Mouse (Mus musculus): Measurements from ENCODE around the gene Synj2. TPM values are rescaled to one million over a fixed set of nuclear protein-coding genes. Genes with fewer than 3 reads are reported as not detected.

Synj2 gene
- polyA plus RNA-seq, 1 experiment from 2014 or later = 0.81 TPM

GRCm38 (mm10) chr17:5937441-5937840 is 3.6 kb upstream of the Synj2 start:
- WGBS = 80% methylated on average over 2 of the region's 2 CpGs
- Histone ChIP-seq H3K27ac (replicated peaks) (no peak overlapping the region), H3K9me3 (no peaks in the 10 kb centered on the region), H3K27me3 (peaks cover 18% of the 10 kb centered on the region), H3K9ac (replicated peaks) (no peak overlapping the region), H3K36me3 (no peaks in the 10 kb centered on the region), H3K4me1 (peaks cover 20% of the 10 kb centered on the region), H3K4me3 (no peak overlapping the region), H3K4me2 (replicated peaks) (no peak overlapping the region)
- ATAC-seq (replicated peaks) = no peak

GRCm38 (mm10) chr17:5939871-5940270 is 1.2 kb upstream of the Synj2 start:
- no peaks in the 10 kb centered on the region for H3K9me3 ChIP-seq
- ATAC-seq (replicated peaks) = no peak
- no peak overlapping the region for H3K4me3 ChIP-seq
- H3K27me3 ChIP-seq = peaks cover 23% of the 10 kb centered on the region
- H3K9ac ChIP-seq (replicated peaks) = no peak overlapping the region
- H3K4me2 ChIP-seq (replicated peaks) = no peak overlapping the region
- no peak overlapping the region for H3K27ac ChIP-seq (replicated peaks)
- H3K4me1 ChIP-seq = peaks cover 14% of the 10 kb centered on the region
- no peaks in the 10 kb centered on the region for H3K36me3 ChIP-seq
- WGBS = 58% methylated on average over 12 of the region's 12 CpGs

- Histone ChIP-seq H3K4me1 (peaks cover 11% of the 10 kb centered on the region), H3K36me3 (no peaks in the 10 kb centered on the region), H3K27ac (replicated peaks) (no peak overlapping the region), H3K4me3 (peak overlapping the region; percentile 47), H3K27me3 (peaks cover 23% of the 10 kb centered on the region), H3K9me3 (no peaks in the 10 kb centered on the region), H3K4me2 (replicated peaks) (peak overlapping the region; percentile 79), H3K9ac (replicated peaks) (peak overlapping the region; percentile 36; the same call in 1 of the 2 replicates)
- under 1% methylated on average over 26 of the region's 38 CpGs for WGBS
- ATAC-seq (replicated peaks) = peak; percentile 74
Observed at GRCm38 (mm10) chr17:5940792-5941191, 288 bp upstream of the Synj2 start.

- Histone ChIP-seq H3K4me2 (replicated peaks) (no peak overlapping the region), H3K9me3 (no peaks in the 10 kb centered on the region), H3K36me3 (no peaks in the 10 kb centered on the region), H3K4me1 (peaks cover 11% of the 10 kb centered on the region), H3K27ac (replicated peaks) (no peak overlapping the region), H3K27me3 (peaks cover 23% of the 10 kb centered on the region), H3K9ac (replicated peaks) (no peak overlapping the region), H3K4me3 (no peak overlapping the region)
- ATAC-seq (replicated peaks) = no peak
- WGBS = 87% methylated on average over 3 of the region's 3 CpGs
Observed at GRCm38 (mm10) chr17:5942156-5942555, 1.1 kb downstream of the Synj2 start.

- H3K4me3 ChIP-seq = no peak overlapping the region
- WGBS = 80% methylated on average over 1 of the region's 1 CpGs
Observed at GRCm38 (mm10) chr17:5943053-5943452, 2.0 kb downstream of the Synj2 start.

GRCm38 (mm10) chr17:5947039-5947438 is 6.0 kb downstream of the Synj2 start:
- Histone ChIP-seq H3K27ac (replicated peaks) (no peak overlapping the region), H3K9ac (replicated peaks) (no peak overlapping the region), H3K4me3 (no peak overlapping the region), H3K27me3 (peaks cover 9% of the 10 kb centered on the region; the same call in 1 of the 2 replicates), H3K4me1 (no peaks in the 10 kb centered on the region), H3K9me3 (no peaks in the 10 kb centered on the region), H3K4me2 (replicated peaks) (no peak overlapping the region), H3K36me3 (no peaks in the 10 kb centered on the region)
- 80% methylated on average over 3 of the region's 3 CpGs for WGBS
- ATAC-seq (replicated peaks) = no peak

More at GRCm38 (mm10) chr17:5943053-5943452, 2.0 kb downstream of the Synj2 start:
- no peaks in the 10 kb centered on the region for H3K36me3 ChIP-seq
- H3K4me1 ChIP-seq = peaks cover 11% of the 10 kb centered on the region
- ATAC-seq (replicated peaks) = no peak
- no peak overlapping the region for H3K27ac ChIP-seq (replicated peaks)
- H3K27me3 ChIP-seq = peaks cover 23% of the 10 kb centered on the region
- H3K9me3 ChIP-seq = no peaks in the 10 kb centered on the region
- no peak overlapping the region for H3K4me2 ChIP-seq (replicated peaks)
- no peak overlapping the region for H3K9ac ChIP-seq (replicated peaks)

- H3K4me1 ChIP-seq = no peaks in the 10 kb centered on the region
- no peak overlapping the region for H3K4me2 ChIP-seq (replicated peaks)
- no peak for ATAC-seq (replicated peaks)
- no peaks in the 10 kb centered on the region for H3K9me3 ChIP-seq
- no peak overlapping the region for H3K4me3 ChIP-seq
- no peaks in the 10 kb centered on the region for H3K36me3 ChIP-seq
- no peak overlapping the region for H3K27ac ChIP-seq (replicated peaks)
- 90% methylated on average over 4 of the region's 4 CpGs for WGBS
- H3K27me3 ChIP-seq = no peaks in the 10 kb centered on the region
- no peak overlapping the region for H3K9ac ChIP-seq (replicated peaks)
Observed at GRCm38 (mm10) chr17:5952455-5952854, 11.4 kb downstream of the Synj2 start.

GRCm38 (mm10) chr17:5956350-5957000 is 15.4 kb downstream of the Synj2 start:
- Histone ChIP-seq H3K9me3 (no peaks in the 10 kb centered on the region), H3K9ac (replicated peaks) (no peak overlapping the region), H3K27me3 (no peaks in the 10 kb centered on the region), H3K4me1 (no peaks in the 10 kb centered on the region), H3K27ac (replicated peaks) (no peak overlapping the region), H3K4me2 (replicated peaks) (no peak overlapping the region), H3K4me3 (no peak overlapping the region), H3K36me3 (no peaks in the 10 kb centered on the region)
- ATAC-seq (replicated peaks) = no peak
- WGBS = 78% methylated on average over 2 of the region's 2 CpGs

GRCm38 (mm10) chr17:5957097-5957496 is 16.0 kb downstream of the Synj2 start:
- 55% methylated on average over 3 of the region's 3 CpGs for WGBS

GRCm38 (mm10) chr17:5958229-5958628 is 17.1 kb downstream of the Synj2 start:
- Histone ChIP-seq H3K27me3 (no peaks in the 10 kb centered on the region), H3K36me3 (no peaks in the 10 kb centered on the region), H3K9me3 (no peaks in the 10 kb centered on the region), H3K27ac (replicated peaks) (no peak overlapping the region), H3K4me3 (no peak overlapping the region), H3K9ac (replicated peaks) (no peak overlapping the region), H3K4me1 (no peaks in the 10 kb centered on the region), H3K4me2 (replicated peaks) (no peak overlapping the region)
- ATAC-seq (replicated peaks) = no peak
- 93% methylated on average over 5 of the region's 5 CpGs for WGBS

More at GRCm38 (mm10) chr17:5957097-5957496, 16.0 kb downstream of the Synj2 start:
- H3K27me3 ChIP-seq = no peaks in the 10 kb centered on the region
- no peak overlapping the region for H3K4me2 ChIP-seq (replicated peaks)
- H3K27ac ChIP-seq (replicated peaks) = no peak overlapping the region
- ATAC-seq (replicated peaks) = no peak
- no peaks in the 10 kb centered on the region for H3K4me1 ChIP-seq
- H3K9ac ChIP-seq (replicated peaks) = no peak overlapping the region
- H3K4me3 ChIP-seq = no peak overlapping the region
- H3K36me3 ChIP-seq = no peaks in the 10 kb centered on the region
- H3K9me3 ChIP-seq = no peaks in the 10 kb centered on the region

GRCm38 (mm10) chr17:5958636-5959035 is 17.6 kb downstream of the Synj2 start:
- Histone ChIP-seq H3K27me3 (no peaks in the 10 kb centered on the region), H3K27ac (replicated peaks) (no peak overlapping the region), H3K4me3 (no peak overlapping the region), H3K4me2 (replicated peaks) (no peak overlapping the region), H3K9ac (replicated peaks) (no peak overlapping the region), H3K9me3 (no peaks in the 10 kb centered on the region), H3K4me1 (no peaks in the 10 kb centered on the region), H3K36me3 (no peaks in the 10 kb centered on the region)
- 88% methylated on average over 10 of the region's 10 CpGs for WGBS
- no peak for ATAC-seq (replicated peaks)

- 81% methylated on average over 7 of the region's 7 CpGs for WGBS
- ATAC-seq (replicated peaks) = no peak
- no peaks in the 10 kb centered on the region for H3K9me3 ChIP-seq
Observed at GRCm38 (mm10) chr17:5959096-5959495, 18.0 kb downstream of the Synj2 start.

GRCm38 (mm10) chr17:5959802-5960201 is 18.7 kb downstream of the Synj2 start:
- Histone ChIP-seq H3K36me3 (no peaks in the 10 kb centered on the region), H3K27me3 (no peaks in the 10 kb centered on the region), H3K4me1 (no peaks in the 10 kb centered on the region), H3K4me2 (replicated peaks) (no peak overlapping the region), H3K4me3 (no peak overlapping the region), H3K9ac (replicated peaks) (no peak overlapping the region), H3K27ac (replicated peaks) (no peak overlapping the region), H3K9me3 (no peaks in the 10 kb centered on the region)
- 82% methylated on average over 9 of the region's 9 CpGs for WGBS
- ATAC-seq (replicated peaks) = no peak

More at GRCm38 (mm10) chr17:5959096-5959495, 18.0 kb downstream of the Synj2 start:
- H3K4me3 ChIP-seq = no peak overlapping the region
- no peak overlapping the region for H3K9ac ChIP-seq (replicated peaks)
- no peaks in the 10 kb centered on the region for H3K4me1 ChIP-seq
- H3K27ac ChIP-seq (replicated peaks) = no peak overlapping the region
- no peaks in the 10 kb centered on the region for H3K36me3 ChIP-seq
- no peaks in the 10 kb centered on the region for H3K27me3 ChIP-seq
- H3K4me2 ChIP-seq (replicated peaks) = no peak overlapping the region

Data from forebrain, embryonic 15.5 days (tissue).